Mouse (Mus musculus): ENCODE data around the gene Prpsap2.

Prpsap2 gene

DNA sequence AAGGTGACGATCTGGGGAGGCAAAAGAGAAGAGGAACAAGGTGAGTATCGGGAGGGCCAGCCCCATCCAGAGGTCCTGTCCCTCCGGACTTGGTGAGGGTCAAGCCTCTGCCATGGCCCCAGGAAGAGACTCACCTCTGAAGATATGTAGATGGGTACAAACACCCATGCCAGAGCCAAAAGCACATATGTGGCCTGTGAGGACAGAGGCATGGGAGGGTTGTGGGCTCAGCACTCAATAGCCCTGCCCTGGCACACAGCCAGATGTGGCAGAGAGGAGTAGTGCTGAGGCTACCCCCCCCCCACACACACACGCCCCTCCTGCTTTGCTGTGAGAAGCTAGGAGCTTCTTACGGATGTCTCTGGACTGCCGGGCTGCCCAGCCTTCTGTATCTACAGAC lies 46.8 kb downstream of the Prpsap2 start:
- DNase-seq (ENCODE audit: low read depth) = no peak

DNA sequence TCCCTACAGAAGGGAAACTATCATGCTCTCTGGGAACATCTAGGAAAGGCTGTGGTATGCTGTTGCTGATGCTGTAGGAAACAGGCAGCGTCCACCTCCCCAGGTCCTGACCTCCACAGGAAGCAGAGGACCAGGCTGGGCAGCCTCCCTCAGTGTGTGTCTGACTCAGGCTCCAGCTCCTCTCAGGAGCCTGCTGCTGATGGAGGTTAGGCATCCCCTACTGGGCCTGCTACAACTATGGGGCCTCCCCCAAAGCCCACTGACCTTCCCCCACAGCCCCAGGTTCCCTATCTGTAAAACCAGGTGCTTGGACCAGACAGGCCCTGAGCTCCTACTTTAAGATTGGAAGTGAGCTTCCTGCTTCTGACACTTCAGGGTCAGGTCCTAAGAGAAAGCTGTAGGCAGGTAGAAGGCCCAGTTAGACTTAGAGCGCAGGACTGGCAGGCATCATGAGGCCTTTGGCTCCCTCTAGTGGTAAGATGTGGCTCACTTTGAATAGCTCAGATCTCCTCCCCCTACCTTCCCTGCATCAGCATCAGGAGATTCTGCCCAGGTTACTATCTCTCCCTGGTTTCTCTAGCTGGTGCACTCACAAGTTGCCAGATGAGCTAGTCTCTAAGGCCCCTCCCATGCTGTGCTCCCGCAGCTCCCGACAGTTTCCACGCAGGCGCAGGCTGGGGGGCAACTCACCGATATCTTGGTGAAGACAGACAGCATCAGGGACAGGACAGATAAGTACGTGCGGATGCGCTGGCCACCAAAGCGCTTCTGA lies 47.4 kb downstream of the Prpsap2 start:
- DNase-seq (ENCODE audit: low read depth) = peak; percentile 71

GRCm38 (mm10) chr11:61713157-61713855 lies 48.6 kb downstream of the Prpsap2 start:
- DNase-seq (ENCODE audit: low read depth) = no peak

DNA sequence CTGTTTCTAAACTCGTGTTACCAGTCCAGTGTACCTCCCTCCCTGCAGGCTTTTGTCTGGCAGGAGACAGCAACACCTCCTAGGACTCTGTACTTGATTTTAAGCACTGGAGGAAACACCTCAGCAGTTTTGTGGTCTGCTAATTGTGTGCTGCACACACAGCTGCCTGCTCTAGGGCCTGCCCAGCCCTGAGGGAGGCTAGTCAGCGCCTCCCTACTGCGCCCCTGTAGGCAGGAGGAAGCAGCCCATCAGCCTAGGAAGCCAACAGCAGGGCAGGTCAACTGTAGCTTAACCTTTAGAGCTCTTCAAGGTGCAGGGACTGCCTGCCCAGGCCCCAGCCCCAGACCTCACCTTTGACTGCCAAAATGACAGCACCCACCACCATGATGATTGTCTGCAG lies 53.0 kb downstream of the Prpsap2 start:
- DNase-seq (ENCODE audit: low read depth) = no peak

- DNase-seq (ENCODE audit: low read depth) = no peak
Observed at GRCm38 (mm10) chr11:61706232-61706631, 55.7 kb downstream of the Prpsap2 start.

DNA sequence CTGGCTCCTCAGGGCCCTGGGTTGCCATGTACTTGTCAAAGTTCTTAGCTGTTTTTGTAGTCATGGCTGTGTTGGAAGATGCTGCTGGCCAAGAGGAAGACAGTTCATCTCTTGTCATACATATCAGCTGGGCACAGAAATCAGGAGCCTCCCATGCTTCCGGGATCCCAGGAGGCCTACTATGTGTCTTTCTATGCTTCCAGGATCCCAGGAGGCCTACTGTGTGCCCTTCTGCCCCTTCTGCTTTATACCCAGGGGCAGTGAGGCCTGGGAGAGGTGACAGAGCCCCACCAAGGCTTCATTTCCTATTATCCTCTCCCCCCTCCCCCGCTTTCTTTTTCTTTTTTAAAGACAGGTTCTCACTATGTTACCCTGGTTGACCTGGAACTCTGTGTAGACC lies 56.3 kb downstream of the Prpsap2 start:
- no peak for DNase-seq (ENCODE audit: low read depth)

DNA sequence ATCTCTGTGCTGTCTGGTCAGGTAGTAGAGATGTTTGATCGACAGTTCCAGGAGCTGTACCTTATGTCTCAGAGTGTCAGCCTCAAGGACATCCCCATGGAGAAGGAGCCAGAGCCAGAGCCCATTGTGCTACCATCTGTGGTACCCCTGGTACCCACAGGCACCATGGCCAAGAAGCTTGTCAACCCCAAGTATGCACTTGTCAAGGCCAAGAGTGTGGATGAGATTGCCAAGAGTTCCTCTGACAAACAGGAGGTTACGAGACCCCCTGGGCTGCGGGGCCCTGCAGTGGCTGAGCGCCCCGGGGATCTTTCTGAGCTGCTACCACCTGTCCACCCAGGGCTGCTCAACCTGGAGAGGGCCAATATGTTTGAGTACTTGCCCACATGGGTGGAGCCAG lies 59.4 kb downstream of the Prpsap2 start:
- no peak for DNase-seq (ENCODE audit: low read depth)

GRCm38 (mm10) chr11:61701696-61702095 lies 60.2 kb downstream of the Prpsap2 start:
- no peak for DNase-seq (ENCODE audit: low read depth)

DNA sequence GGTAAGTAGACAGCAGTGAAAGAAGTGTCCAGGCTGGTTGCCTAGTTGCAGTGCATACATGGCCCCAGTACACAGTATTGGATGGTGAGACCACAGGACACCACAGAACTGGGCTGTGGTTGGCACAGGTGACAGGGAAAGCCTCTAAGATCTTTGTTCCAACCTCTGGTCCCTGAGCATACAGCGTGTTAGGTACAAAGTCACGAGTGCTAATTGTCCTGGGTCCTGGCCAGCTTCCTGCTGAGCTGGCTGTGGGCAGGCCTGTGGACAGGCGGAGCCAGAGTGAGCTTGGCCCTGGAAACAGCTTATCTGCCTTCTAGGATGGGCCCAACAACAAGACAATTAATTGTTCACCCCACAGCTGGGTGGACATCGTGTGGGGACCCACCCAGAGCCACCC lies 62.0 kb downstream of the Prpsap2 start:
- DNase-seq (ENCODE audit: low read depth) = no peak

- DNase-seq (ENCODE audit: low read depth) = no peak
Observed at GRCm38 (mm10) chr11:61699460-61699859, 62.4 kb downstream of the Prpsap2 start.

GRCm38 (mm10) chr11:61698852-61699251 lies 63.0 kb downstream of the Prpsap2 start:
- DNase-seq (ENCODE audit: low read depth) = no peak

- DNase-seq (ENCODE audit: low read depth) = no peak
Observed at GRCm38 (mm10) chr11:61692996-61693395, 68.9 kb downstream of the Prpsap2 start.

DNA sequence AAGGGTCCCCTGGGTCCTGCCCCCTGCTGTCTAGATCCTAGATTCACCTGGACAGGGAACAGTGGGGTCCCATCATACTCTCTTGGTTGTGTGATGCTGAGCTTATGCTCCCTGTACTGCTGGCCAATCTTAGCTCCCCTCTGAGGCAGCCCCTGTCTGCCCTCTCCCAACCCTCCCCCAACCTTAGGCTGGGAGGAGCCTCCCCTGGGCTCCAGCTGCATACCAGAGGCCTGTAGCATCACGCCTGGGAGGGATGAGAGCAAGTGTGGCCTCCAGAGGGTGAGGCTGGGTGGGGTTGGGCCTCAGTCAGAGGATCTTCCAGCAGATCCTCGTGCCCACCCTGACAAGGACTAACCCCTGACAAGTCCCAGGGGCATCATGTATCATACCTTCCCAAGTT lies 74.3 kb downstream of the Prpsap2 start:
- no peak for DNase-seq (ENCODE audit: low read depth)

DNA sequence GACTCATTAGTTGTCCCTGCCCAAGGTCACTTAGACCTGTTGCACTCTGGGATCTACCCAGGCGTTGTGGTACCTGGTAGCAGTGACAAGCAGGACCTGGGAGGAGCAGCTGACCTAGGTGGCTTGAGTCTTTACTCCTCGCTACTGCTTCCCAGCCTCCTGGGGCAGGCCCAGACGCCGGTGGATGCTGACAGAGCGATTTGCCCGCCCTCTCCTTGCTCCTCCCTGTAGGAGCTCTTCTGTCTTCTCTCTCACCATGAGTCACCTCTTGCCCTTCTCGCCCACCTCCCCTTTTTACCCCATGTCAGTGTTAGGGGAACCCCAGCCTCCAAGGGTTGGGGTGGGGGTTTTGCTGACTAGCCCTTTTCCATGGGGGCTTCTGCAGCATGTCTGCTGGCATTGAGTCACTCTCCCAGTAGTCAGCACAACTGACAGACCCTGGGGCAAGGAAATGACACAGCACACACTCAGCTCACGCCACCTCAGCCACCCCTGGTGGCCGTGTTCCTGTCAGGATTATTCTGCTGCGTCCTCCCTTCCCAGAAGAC lies 74.9 kb downstream of the Prpsap2 start:
- DNase-seq (ENCODE audit: low read depth) = no peak

GRCm38 (mm10) chr11:61686141-61686540 lies 75.7 kb downstream of the Prpsap2 start:
- DNase-seq (ENCODE audit: low read depth) = no peak

- no peak for DNase-seq (ENCODE audit: low read depth)
Observed at GRCm38 (mm10) chr11:61685119-61685725, 76.7 kb downstream of the Prpsap2 start.

DNA sequence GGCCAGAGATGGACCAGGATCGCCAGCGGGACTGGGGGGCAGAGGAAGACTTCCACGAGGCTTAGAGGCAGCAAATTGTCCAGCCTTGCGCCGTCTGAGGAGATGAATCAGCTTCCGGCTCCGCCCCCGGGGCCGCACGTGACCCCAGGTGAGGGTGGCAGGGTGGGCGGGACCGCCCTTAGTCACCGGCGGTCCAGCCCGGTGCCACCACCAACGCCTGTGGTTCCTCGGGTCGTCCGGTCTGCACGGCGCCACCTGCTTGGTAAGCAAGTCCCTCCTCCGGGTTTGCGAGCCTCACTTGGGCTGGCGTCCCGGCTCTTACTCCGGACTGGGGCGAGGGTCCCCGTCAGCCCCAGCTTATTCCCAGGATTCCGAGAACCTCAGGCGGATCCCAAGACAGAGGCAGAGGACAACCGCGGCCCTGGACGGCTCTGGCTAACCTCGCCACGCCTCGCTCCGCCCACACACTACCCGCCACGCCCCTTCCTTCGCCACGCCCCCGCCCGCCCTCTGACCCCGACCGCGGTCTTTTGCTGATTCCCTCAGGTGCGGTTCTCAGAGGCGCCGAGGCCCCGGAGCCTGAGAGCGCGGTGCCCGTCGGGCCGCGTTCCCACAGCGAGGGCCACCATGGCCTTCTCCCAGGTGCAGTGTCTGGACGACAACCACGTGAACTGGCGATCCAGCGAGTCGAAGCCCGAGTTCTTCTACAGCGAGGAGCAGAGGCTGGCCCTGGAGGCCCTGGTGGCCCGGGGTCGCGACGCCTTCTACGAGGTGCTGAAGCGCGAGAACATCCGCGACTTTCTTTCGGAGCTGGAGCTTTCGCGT lies 77.8 kb downstream of the Prpsap2 start, which contains the start of gene Fam83g:
Gene Fam83g (plus strand): TSS at position 185 of the 825 bp plus-strand sequence.
- peak; percentile 38 for DNase-seq (ENCODE audit: low read depth)

Measured in c-Kit-positive CD71-negative TER-119-negative erythroid progenitor cells, embryonic 14.5 days (primary cell).